Mouse (Mus musculus) embryonic fibroblast, embryonic 13.5 days (primary cell): ENCODE results near the gene Stard8.

Source experiments
- CTCF ChIP-seq: IDR thresholded peaks from 2 replicates; pipeline ENCODE4 v1.5.1; 2011; ENCODE audit warnings: mild to moderate bottlenecking, control low read depth, low read length, moderate library complexity, borderline replicate concordance; ENCODE audit not compliant: insufficient read depth
- POLR2A ChIP-seq: IDR thresholded peaks from 2 replicates; pipeline ENCODE4 v1.6.1; 2011; ENCODE audit warnings: low read depth, mild to moderate bottlenecking, control low read depth, low read length, moderate library complexity

- no peak for TF ChIP-seq CTCF
- TF ChIP-seq POLR2A, result no peak
These were observed 63.5 kb downstream of the Stard8 start for GRCm38 (mm10) chrX:99066550-99066949.
